Mouse (Mus musculus) cerebellum, postnatal 14 days (tissue): ENCODE measurements at regions not wholly inside any gene's neighbourhood (a gene's known extent, or its start where the extent isn't known, plus 50 kb on each side); places are given as distances from the start of the nearest gene placed in this dataset.
A peak's percentile ranks its signal among the peaks of the same experiment; 100 is the strongest.

Source experiments
- DNase-seq, 2 experiments: peaks; one replicate each; pipeline ENCODE4 v3.0.0; 2021; ENCODE audit warnings: mixed read lengths in 2 of 2

- no peak for DNase-seq
Observed at GRCm38 (mm10) chr8:87105106-87105505, 220.0 kb upstream of the N4bp1 start.

- no peak for DNase-seq
Observed at GRCm38 (mm10) chr8:87095211-87095610, 210.2 kb upstream of the N4bp1 start.

- DNase-seq, result no peak
Observed at GRCm38 (mm10) chr8:87094685-87095084, 209.6 kb upstream of the N4bp1 start.

GRCm38 (mm10) chr8:87093716-87094115 is 208.7 kb upstream of the N4bp1 start:
- DNase-seq, result peak; percentile 27 to 28

- DNase-seq, result peak; percentile 28 to 34
Observed at GRCm38 (mm10) chr8:87093081-87093480, 208.0 kb upstream of the N4bp1 start.

- DNase-seq, result peak; percentile 67 to 72
Observed at GRCm38 (mm10) chr8:87087451-87088095, 202.5 kb upstream of the N4bp1 start.

- DNase-seq, result peak; percentile 59 to 65
Observed at GRCm38 (mm10) chr8:87078260-87078659, 193.2 kb upstream of the N4bp1 start.

- peak; percentile 57 to 71 for DNase-seq
Observed at GRCm38 (mm10) chr8:87075921-87076320, 190.9 kb upstream of the N4bp1 start.

GRCm38 (mm10) chr8:87071224-87071623 is 186.2 kb upstream of the N4bp1 start:
- DNase-seq, result no peak

- no peak for DNase-seq
Observed at GRCm38 (mm10) chr8:87067106-87067505, 182.0 kb upstream of the N4bp1 start.

- no peak for DNase-seq
Observed at GRCm38 (mm10) chr8:87064768-87065167, 179.7 kb upstream of the N4bp1 start.

- peak; percentile 59 to 67 for DNase-seq
Observed at GRCm38 (mm10) chr8:87064250-87064747, 179.2 kb upstream of the N4bp1 start.

GRCm38 (mm10) chr8:87063588-87063987 is 178.5 kb upstream of the N4bp1 start:
- no peak for DNase-seq

GRCm38 (mm10) chr8:87049746-87050145 is 164.7 kb upstream of the N4bp1 start:
- DNase-seq, result peak; percentile 82 to 86

- DNase-seq, result no peak
Observed at GRCm38 (mm10) chr8:87049196-87049595, 164.1 kb upstream of the N4bp1 start.

- DNase-seq, result peak; percentile 29 to 45
Observed at GRCm38 (mm10) chr8:87046590-87046989, 161.5 kb upstream of the N4bp1 start.

GRCm38 (mm10) chr8:87043016-87043415 is 158.0 kb upstream of the N4bp1 start:
- DNase-seq, result no peak

- DNase-seq, result peak; percentile 49 to 53
Observed at GRCm38 (mm10) chr8:87037620-87038380, 152.7 kb upstream of the N4bp1 start.

- DNase-seq, result no peak
Observed at GRCm38 (mm10) chr8:87035996-87036395, 150.9 kb upstream of the N4bp1 start.

- DNase-seq, result no peak
Observed at GRCm38 (mm10) chr8:87028171-87028570, 143.1 kb upstream of the N4bp1 start.

GRCm38 (mm10) chr8:87025946-87026345 is 140.9 kb upstream of the N4bp1 start:
- DNase-seq, result no peak

- DNase-seq, result no peak
Observed at GRCm38 (mm10) chr8:87019795-87020194, 134.7 kb upstream of the N4bp1 start.

- DNase-seq, result no peak
Observed at GRCm38 (mm10) chr8:86975546-86975945, 90.5 kb upstream of the N4bp1 start.

- DNase-seq, result no peak
Observed at GRCm38 (mm10) chr8:86971736-86972135, 86.7 kb upstream of the N4bp1 start.
